Comparison of ENCODE assay signal across 13 mouse cellular contexts in the genomic region with DNA sequence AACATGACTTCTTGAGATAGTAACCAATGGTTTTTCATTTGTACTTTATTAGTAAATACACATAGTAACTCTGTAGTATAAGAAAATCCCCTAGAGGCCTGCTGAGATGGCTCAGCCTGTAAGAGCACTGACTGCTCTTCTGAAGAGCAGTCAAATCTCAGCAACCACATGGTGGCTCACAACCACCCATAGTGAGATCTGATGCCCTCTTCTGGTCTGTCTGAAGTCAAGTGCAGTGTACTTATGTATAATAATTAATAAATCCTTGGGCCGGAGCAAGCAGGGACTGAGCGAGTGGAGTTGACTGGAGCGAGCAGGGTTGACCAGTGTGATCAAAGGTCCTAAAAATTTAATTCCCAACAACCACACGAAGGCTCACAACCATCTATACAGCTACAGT. TPM values are rescaled to one million over a fixed set of nuclear protein-coding genes. Genes with fewer than 3 reads are reported as not detected.
A peak's percentile ranks its signal among the peaks of the same experiment; 100 is the strongest.
DNase-seq lines count a peak whose midpoint lies in the region; ATAC-seq and TF ChIP-seq lines count a peak whose summit lies in the region.
"Had no signal": no experiment of that assay in that cellular context is flagged by ENCODE, and none has a peak within 500 bp of the region (broad histone marks: within the 10 kb centered on the region; RNA-seq: fewer than 3 reads in every experiment).

No protein-coding gene starts in this region.

- no peak for DNase-seq in forebrain, postnatal 0 days
- no peak for DNase-seq in forebrain, embryonic 14.5 days (ENCODE audit: low spot score)
- peak; percentile 34 for DNase-seq in lung, embryonic 14.5 days
- no peak for DNase-seq in lung, adult 2 months
- peak; percentile 40 for DNase-seq in splenic B cell, adult 2 months (ENCODE audit: low read depth, low spot score)
- no peak for DNase-seq in left cerebral cortex, postnatal 25 days (ENCODE audit: low spot score in 2 of 2)
- no peak for DNase-seq in T-cell, adult 2 months (ENCODE audit: low spot score)
- DNase-seq: heart, adult 11 months had no signal

- WGBS in forebrain, postnatal 0 days, result 91% methylated on average over 4 of the region's 4 CpGs
- 94% methylated on average over 4 of the region's 4 CpGs for WGBS in forebrain, embryonic 14.5 days
- WGBS in lung, embryonic 14.5 days, result 64% methylated on average over 4 of the region's 4 CpGs
- WGBS in lung, adult 2 months, result 59% methylated on average over 4 of the region's 4 CpGs

- H3K9ac ChIP-seq in forebrain, postnatal 0 days, result no peak overlapping the region
- no peak overlapping the region for H3K9ac ChIP-seq in forebrain, embryonic 14.5 days (ENCODE audit: low read length)
- no peak overlapping the region for H3K9ac ChIP-seq in lung, embryonic 14.5 days
- H3K9ac ChIP-seq: hindbrain, embryonic 13.5 days; limb, embryonic 12.5 days; midbrain, embryonic 15.5 days; stomach, embryonic 15.5 days had no signal

- no peak overlapping the region for H3K4me3 ChIP-seq in forebrain, postnatal 0 days (ENCODE audit: low read depth, low read length)
- no peak overlapping the region for H3K4me3 ChIP-seq in forebrain, embryonic 14.5 days (ENCODE audit: low read depth, low read length)
- no peak overlapping the region for H3K4me3 ChIP-seq in lung, embryonic 14.5 days (ENCODE audit: low read depth, low read length)
- H3K4me3 ChIP-seq in lung, adult 2 months (replicated peaks; ENCODE audit: extremely low read depth, low read depth, low read length), result no peak overlapping the region
- no peak overlapping the region for H3K4me3 ChIP-seq in cortical plate, adult 2 months (ENCODE audit: insufficient read depth, low read length)
- H3K4me3 ChIP-seq: hindbrain, embryonic 13.5 days; limb, embryonic 12.5 days; midbrain, embryonic 15.5 days; stomach, embryonic 15.5 days had no signal

- no peaks in the 10 kb centered on the region for H3K9me3 ChIP-seq in forebrain, postnatal 0 days (ENCODE audit: low read length)
- H3K9me3 ChIP-seq in forebrain, embryonic 14.5 days (replicated peaks; ENCODE audit: control insufficient read depth, low read length), result no peaks in the 10 kb centered on the region
- no peaks in the 10 kb centered on the region for H3K9me3 ChIP-seq in lung, embryonic 14.5 days (ENCODE audit: low read depth, low read length)
- H3K9me3 ChIP-seq: hindbrain, embryonic 13.5 days; limb, embryonic 12.5 days; midbrain, embryonic 15.5 days; stomach, embryonic 15.5 days had no signal

- no peak overlapping the region for H3K4me2 ChIP-seq in forebrain, postnatal 0 days (ENCODE audit: low read depth)
- H3K4me2 ChIP-seq in forebrain, embryonic 14.5 days (ENCODE audit: low read length), result no peak overlapping the region
- no peak overlapping the region for H3K4me2 ChIP-seq in lung, embryonic 14.5 days
- H3K4me2 ChIP-seq: hindbrain, embryonic 13.5 days; limb, embryonic 12.5 days; midbrain, embryonic 15.5 days; stomach, embryonic 15.5 days had no signal

- peak; percentile 51 for ATAC-seq in forebrain, postnatal 0 days
- no peak for ATAC-seq in forebrain, embryonic 14.5 days
- ATAC-seq in lung, embryonic 14.5 days (ENCODE audit: insufficient read depth), result peak; percentile 62; the same call in 1 of the 2 replicates
- ATAC-seq: midbrain, embryonic 15.5 days had no signal

- H3K27me3 ChIP-seq in forebrain, postnatal 0 days (ENCODE audit: insufficient read depth, low read length), result no peaks in the 10 kb centered on the region
- H3K27me3 ChIP-seq in forebrain, embryonic 14.5 days (replicated peaks; ENCODE audit: control insufficient read depth, insufficient read depth, low read length), result no peaks in the 10 kb centered on the region
- no peaks in the 10 kb centered on the region for H3K27me3 ChIP-seq in lung, embryonic 14.5 days (ENCODE audit: insufficient read depth, low read length)
- no peaks in the 10 kb centered on the region for H3K27me3 ChIP-seq in splenic B cell, adult 2 months (ENCODE audit: control insufficient read depth, insufficient read depth, low read length, poor library complexity, severe bottlenecking)
- H3K27me3 ChIP-seq: hindbrain, embryonic 13.5 days; limb, embryonic 12.5 days; midbrain, embryonic 15.5 days; stomach, embryonic 15.5 days had no signal

- intact Hi-C loops in left cerebral cortex, postnatal 25 days (cut with DNase I), result no loop called here

- H3K27ac ChIP-seq in forebrain, postnatal 0 days (ENCODE audit: low read depth, low read length), result no peak overlapping the region
- H3K27ac ChIP-seq in forebrain, embryonic 14.5 days (ENCODE audit: low read depth, low read length), result no peak overlapping the region
- H3K27ac ChIP-seq in lung, embryonic 14.5 days (ENCODE audit: low read depth), result no peak overlapping the region
- no peak overlapping the region for H3K27ac ChIP-seq in cortical plate, adult 2 months (ENCODE audit: insufficient read depth, low read length)
- H3K27ac ChIP-seq: hindbrain, embryonic 13.5 days; limb, embryonic 12.5 days; midbrain, embryonic 15.5 days; stomach, embryonic 15.5 days had no signal

- TF ChIP-seq POLR2A in lung, adult 2 months (IDR thresholded peaks at IDR 0.05; ENCODE audit: borderline replicate concordance, extremely low read depth, low read depth, low read length), result no peak
- no peak for TF ChIP-seq POLR2A in cortical plate, adult 2 months (IDR thresholded peaks at IDR 0.05; ENCODE audit: extremely low read depth, insufficient read depth, low read length)

- TF ChIP-seq CTCF in forebrain, postnatal 0 days (IDR thresholded peaks at IDR 0.05; ENCODE audit: low read depth), result peak; percentile 27; the same call in 1 of the 2 replicates
- TF ChIP-seq CTCF in lung, embryonic 14.5 days (IDR thresholded peaks at IDR 0.05; ENCODE audit: low read depth), result peak; percentile 32
- TF ChIP-seq CTCF in lung, adult 2 months (IDR thresholded peaks at IDR 0.05; ENCODE audit: insufficient read depth, low read length), result no peak
- 0 out of 2 replicates have a peak, but pooled peaks have one; percentile 10 for TF ChIP-seq CTCF in cortical plate, adult 2 months (IDR thresholded peaks at IDR 0.05; ENCODE audit: extremely low read depth, insufficient read depth, low read length)

- H3K4me1 ChIP-seq in forebrain, postnatal 0 days (ENCODE audit: insufficient read depth), result no peaks in the 10 kb centered on the region
- no peaks in the 10 kb centered on the region for H3K4me1 ChIP-seq in forebrain, embryonic 14.5 days (ENCODE audit: control insufficient read depth, insufficient read depth, low read length)
- no peaks in the 10 kb centered on the region for H3K4me1 ChIP-seq in lung, embryonic 14.5 days (ENCODE audit: insufficient read depth)
- no peaks in the 10 kb centered on the region for H3K4me1 ChIP-seq in lung, adult 2 months (ENCODE audit: control insufficient read depth, insufficient read depth, low read length)
- no peaks in the 10 kb centered on the region for H3K4me1 ChIP-seq in cortical plate, adult 2 months (ENCODE audit: control insufficient read depth, insufficient read depth, low read length)
- H3K4me1 ChIP-seq: hindbrain, embryonic 13.5 days; limb, embryonic 12.5 days; midbrain, embryonic 15.5 days; stomach, embryonic 15.5 days had no signal

- H3K36me3 ChIP-seq in forebrain, postnatal 0 days (ENCODE audit: insufficient read depth), result peaks cover 31% of the 10 kb centered on the region
- H3K36me3 ChIP-seq in forebrain, embryonic 14.5 days (ENCODE audit: control insufficient read depth, insufficient read depth, low read length), result peaks cover 39% of the 10 kb centered on the region
- peaks cover 35% of the 10 kb centered on the region for H3K36me3 ChIP-seq in lung, embryonic 14.5 days (ENCODE audit: insufficient read depth)
- H3K36me3 ChIP-seq in splenic B cell, adult 2 months (ENCODE audit: control insufficient read depth, insufficient read depth, low read length, poor library complexity, severe bottlenecking), result peaks cover 6% of the 10 kb centered on the region; the same call in 1 of the 2 replicates

RNA-seq across cellular contexts. Expression of a gene that starts 11.7 kb away (rescaled TPM):
- 40.8 and 47.5 TPM in 2 replicates for total RNA-seq in forebrain, postnatal 0 days (2014; rRNA removed)
- 44.2 and 56.0 TPM in 2 replicates for polyA plus RNA-seq in forebrain, postnatal 0 days (2015; fragmentation: Nextera tagmentation; extraction: Ambion mirVana)
- polyA plus RNA-seq in forebrain, embryonic 14.5 days (2014; fragmentation: Nextera tagmentation; extraction: Ambion mirVana), result 74.5 and 79.6 TPM in 2 replicates
- 46.8 and 51.1 TPM in 2 replicates for polyA plus RNA-seq in lung, embryonic 14.5 days (2014; fragmentation: Nextera tagmentation; extraction: Ambion mirVana)
- polyA plus RNA-seq in lung, adult 2 months (2012; rRNA removed), result 3.7 and 6.2 TPM in 2 replicates
- 23.8 and 25.6 TPM in 2 replicates for polyA plus RNA-seq in cortical plate, adult 2 months (2012; rRNA removed)
- total RNA-seq in left cerebral cortex, postnatal 25 days (2021), result 10 to 100 TPM; 38.1 to 40.6 TPM

RNA-seq across cellular contexts. Expression of a gene that starts 27.8 kb away (rescaled TPM):
- total RNA-seq in forebrain, postnatal 0 days (2014; rRNA removed), result 12.0 and 15.1 TPM in 2 replicates
- polyA plus RNA-seq in forebrain, postnatal 0 days (2015; fragmentation: Nextera tagmentation; extraction: Ambion mirVana), result 3.5 and 5.3 TPM in 2 replicates
- 8.7 and 10.4 TPM in 2 replicates for polyA plus RNA-seq in forebrain, embryonic 14.5 days (2014; fragmentation: Nextera tagmentation; extraction: Ambion mirVana)
- polyA plus RNA-seq in lung, embryonic 14.5 days (2014; fragmentation: Nextera tagmentation; extraction: Ambion mirVana), result 12.8 and 15.4 TPM in 2 replicates
- polyA plus RNA-seq in lung, adult 2 months (2012; rRNA removed), result 3.5 and 3.9 TPM in 2 replicates
- 19.8 and 22.4 TPM in 2 replicates for polyA plus RNA-seq in cortical plate, adult 2 months (2012; rRNA removed)
- total RNA-seq in left cerebral cortex, postnatal 25 days (2021), result 10 to 100 TPM; 49.8 to 50.9 TPM

RNA-seq across cellular contexts. Expression of a gene that starts 27.8 kb away (rescaled TPM):
- total RNA-seq in forebrain, postnatal 0 days (2014; rRNA removed), result 10.5 and 15.9 TPM in 2 replicates
- polyA plus RNA-seq in forebrain, postnatal 0 days (2015; fragmentation: Nextera tagmentation; extraction: Ambion mirVana), result 13.2 and 16.6 TPM in 2 replicates
- 16.5 and 17.1 TPM in 2 replicates for polyA plus RNA-seq in forebrain, embryonic 14.5 days (2014; fragmentation: Nextera tagmentation; extraction: Ambion mirVana)
- 11.3 and 11.4 TPM in 2 replicates for polyA plus RNA-seq in lung, embryonic 14.5 days (2014; fragmentation: Nextera tagmentation; extraction: Ambion mirVana)
- 1.3 and 1.5 TPM in 2 replicates for polyA plus RNA-seq in lung, adult 2 months (2012; rRNA removed)
- polyA plus RNA-seq in cortical plate, adult 2 months (2012; rRNA removed), result 18.7 and 18.9 TPM in 2 replicates
- total RNA-seq in left cerebral cortex, postnatal 25 days (2021), result 10 to 100 TPM; 21.0 to 21.3 TPM

RNA-seq across cellular contexts. Expression of a gene that starts 53.4 kb away (rescaled TPM):
- total RNA-seq in forebrain, postnatal 0 days (2014; rRNA removed), result 0.38 and 1.5 TPM in 2 replicates
- polyA plus RNA-seq in forebrain, postnatal 0 days (2015; fragmentation: Nextera tagmentation; extraction: Ambion mirVana), result not detected in 2 replicates
- polyA plus RNA-seq in forebrain, embryonic 14.5 days (2014; fragmentation: Nextera tagmentation; extraction: Ambion mirVana), result 0.22 and 0.44 TPM in 2 replicates
- not detected in 2 replicates for polyA plus RNA-seq in lung, embryonic 14.5 days (2014; fragmentation: Nextera tagmentation; extraction: Ambion mirVana)
- polyA plus RNA-seq in lung, adult 2 months (2012; rRNA removed), result not detected in 2 replicates
- polyA plus RNA-seq in cortical plate, adult 2 months (2012; rRNA removed), result not detected in 2 replicates
- total RNA-seq in left cerebral cortex, postnatal 25 days (2021), result not detected
- polyA plus RNA-seq: limb, embryonic 12.5 days; stomach, embryonic 15.5 days had no signal

Comparison
In these comparisons a context has a peak if more than half of its experiments do, and no peak if none do; other contexts are left out.
1. DNase-seq: peak in lung, embryonic 14.5 days (single experiment) and splenic B cell, adult 2 months (single experiment); none in forebrain, postnatal 0 days (single experiment), forebrain, embryonic 14.5 days (single experiment), lung, adult 2 months (single experiment), left cerebral cortex, postnatal 25 days (0 of 2) and T-cell, adult 2 months (single experiment).